Mouse (Mus musculus) liver, adult 2 months (tissue): Measurements from ENCODE around the gene Dchs2.

ENCODE experiments used
- CTCF ChIP-seq: fragments of 200-500 bp; IDR thresholded peaks from 2 replicates; pipeline ENCODE4 v1.5.1; 2011; ENCODE audit warnings: low read depth, low read length, control low read depth
- POLR2A ChIP-seq: fragments of 200-500 bp; IDR thresholded peaks from 2 replicates; pipeline ENCODE4 v1.6.1; 2011; ENCODE audit warnings: low read length, control low read depth; ENCODE audit not compliant: insufficient read depth; ENCODE audit errors: extremely low read depth

GRCm38 (mm10) chr3:83127088-83127725 is 541 bp upstream of the Dchs2 start:
- TF ChIP-seq CTCF (no peak), POLR2A (no peak)
